Mouse (Mus musculus): ENCODE results near the gene Frmpd3.

DNA sequence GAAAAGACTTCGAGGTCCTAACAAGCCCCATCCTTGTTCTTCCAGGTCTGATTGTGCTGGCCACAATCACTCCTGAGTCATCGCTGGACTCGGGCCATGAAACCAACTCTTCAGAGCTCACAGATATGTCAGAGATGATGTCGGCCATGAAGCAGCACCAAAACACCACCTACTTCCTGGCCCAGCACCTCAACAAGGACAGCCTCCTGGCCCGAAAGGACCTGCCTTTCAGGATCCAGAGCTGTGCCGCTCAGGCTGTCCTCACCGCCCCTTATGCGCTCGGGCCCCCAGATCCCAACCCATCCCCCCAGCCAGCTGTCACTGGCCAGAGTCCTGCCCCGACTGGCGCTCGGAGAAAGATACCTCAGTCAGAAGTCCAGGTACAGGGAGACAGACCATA, 88.4 kb downstream of the Frmpd3 start:
- TF ChIP-seq GATA1 (IDR thresholded peaks at IDR 0.05; ENCODE audit: borderline replicate concordance, low read length) (no peak), FLI1 (IDR thresholded peaks at IDR 0.05; ENCODE audit: low read length) (no peak)
